Mouse (Mus musculus) forebrain, postnatal 0 days (tissue): ENCODE data around the gene Pnpla5. TPM values are rescaled to one million over a fixed set of nuclear protein-coding genes. Genes with fewer than 3 reads are reported as not detected.
A peak's percentile ranks its signal among the peaks of the same experiment; 100 is the strongest.

Source experiments
- ATAC-seq: fragments of 200-750 bp; cut with Nextera tagmentation; 2 replicates; pipeline ENCODE4 v1.8.0; 2017; ENCODE audit warnings: mild to moderate bottlenecking, moderate library complexity
- DNase-seq: peaks from one replicate; pipeline ENCODE4 v3.0.0-alpha.2; 2015
- H3K27ac ChIP-seq: fragments of 300-500 bp; sonication (generic); 2 replicates; pipeline ENCODE4 v1.5.1; 2014; ENCODE audit warnings: low read depth, mild to moderate bottlenecking, antibody characterized with exemption, low read length, moderate library complexity, mixed read lengths
- H3K27me3 ChIP-seq: fragments of 300-500 bp; sonication (generic); 2 replicates; pipeline ENCODE4 v1.6.1; 2014; ENCODE audit warnings: mild to moderate bottlenecking, low read length, mixed read lengths; ENCODE audit not compliant: insufficient read depth
- H3K36me3 ChIP-seq: fragments of 300-500 bp; sonication (generic); 2 replicates; pipeline ENCODE4 v1.6.1; 2014; ENCODE audit warnings: mild to moderate bottlenecking, moderate library complexity; ENCODE audit not compliant: insufficient read depth
- H3K4me1 ChIP-seq: fragments of 300-500 bp; sonication (generic); 2 replicates; pipeline ENCODE4 v1.6.1; 2014; ENCODE audit warnings: antibody characterized with exemption; ENCODE audit not compliant: insufficient read depth
- H3K4me2 ChIP-seq: fragments of 300-500 bp; sonication (generic); 2 replicates; pipeline ENCODE4 v1.6.1; 2014; ENCODE audit warnings: low read depth, mild to moderate bottlenecking, moderate library complexity
- H3K4me3 ChIP-seq: fragments of 300-500 bp; sonication (generic); 2 replicates; pipeline ENCODE4 v1.5.1; 2014; ENCODE audit warnings: low read depth, low read length, mixed read lengths
- H3K9ac ChIP-seq: fragments of 300-500 bp; sonication (generic); 2 replicates; pipeline ENCODE4 v1.6.1; 2014; ENCODE audit warnings: mild to moderate bottlenecking
- H3K9me3 ChIP-seq: fragments of 300-500 bp; sonication (generic); 2 replicates; pipeline ENCODE4 v1.6.1; 2016; ENCODE audit warnings: low read length
- CTCF ChIP-seq: sonication (generic); IDR thresholded peaks from 2 replicates; pipeline ENCODE4 v1.5.1; 2016; ENCODE audit warnings: antibody characterized with exemption, control low read depth, low read depth
- WGBS: fragments of 180-500 bp; shearing (Covaris S2); extraction: QIAGEN DNeasy Blood & Tissue Kit; methylation state at CpG from one replicate; pipeline ENCODE4 v1.1.7; 2014; 5-methylcytosine and 5-hydroxymethylcytosine counted together
- polyA plus RNA-seq: library from polyadenylated mRNA; unstranded; fragments of >200 nt; fragmentation: Nextera tagmentation; extraction: Ambion mirVana; gene quantifications from 2 replicates; pipeline ENCODE4 v1.2.1, GENCODE M21; 2015
- total RNA-seq: library from RNA; depleted of rRNA; stranded (reverse); fragments of >200 nt; gene quantifications from 2 replicates; pipeline ENCODE4 v1.2.3, GENCODE M21; 2014

The Pnpla5 gene
- total and polyA plus RNA-seq, 2 experiments from 2014 or later = not detected

DNA sequence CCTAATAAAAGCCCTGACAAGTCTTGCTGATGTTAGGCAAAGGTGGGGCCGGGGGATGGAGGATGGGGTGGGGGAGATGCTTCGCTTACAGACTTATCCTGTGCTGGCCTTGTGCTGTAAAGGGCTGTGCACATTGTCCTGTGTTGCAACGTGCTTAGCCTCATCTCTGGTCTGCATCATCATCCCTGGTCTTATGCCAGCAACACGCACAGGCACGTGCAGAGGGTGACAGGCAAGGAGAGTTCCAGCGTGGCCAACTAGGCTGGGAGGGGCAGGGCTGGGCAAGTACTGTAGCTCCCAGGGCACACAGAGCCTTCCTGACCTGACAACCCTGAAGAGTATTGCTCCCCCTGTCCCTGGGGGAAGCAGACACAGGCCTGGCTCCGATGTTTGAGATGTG is 1.9 kb downstream of the Pnpla5 start:
- Histone ChIP-seq H3K4me3 (no peak overlapping the region), H3K36me3 (no peaks in the 10 kb centered on the region), H3K9ac (no peak overlapping the region), H3K27ac (no peak overlapping the region), H3K4me1 (no peaks in the 10 kb centered on the region), H3K4me2 (no peak overlapping the region), H3K27me3 (no peaks in the 10 kb centered on the region), H3K9me3 (no peaks in the 10 kb centered on the region)
- no peak for TF ChIP-seq CTCF
- ATAC-seq = no peak
- 73% methylated on average over 7 of the region's 7 CpGs for WGBS
- DNase-seq = no peak

DNA sequence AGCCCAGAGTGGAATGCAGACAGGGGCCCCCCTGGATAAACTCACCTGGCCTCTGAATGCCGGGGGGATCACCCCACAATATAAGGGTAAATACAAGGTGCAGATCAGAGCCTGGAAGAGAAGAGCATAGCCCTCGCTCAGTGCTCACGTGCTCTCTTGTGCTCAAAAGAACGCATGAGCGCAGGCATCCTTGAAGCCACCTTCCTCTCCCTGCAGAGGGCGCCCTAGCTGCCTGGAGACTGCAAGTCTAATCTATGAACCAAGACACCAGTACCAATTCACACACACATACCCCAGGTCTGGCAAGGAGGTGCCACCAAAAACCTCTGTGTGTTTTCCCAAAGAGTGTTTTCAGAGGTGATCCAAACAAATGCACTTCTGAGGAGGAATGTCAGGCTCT is 2.4 kb downstream of the Pnpla5 start:
- ATAC-seq (peak; percentile 23; the same call in 1 of the 2 replicates), DNase-seq (no peak)
- no peak overlapping the region for H3K4me3 ChIP-seq
- no peaks in the 10 kb centered on the region for H3K27me3 ChIP-seq
- peak; percentile 56 for TF ChIP-seq CTCF
- no peaks in the 10 kb centered on the region for H3K4me1 ChIP-seq
- H3K9me3 ChIP-seq = no peaks in the 10 kb centered on the region
- no peaks in the 10 kb centered on the region for H3K36me3 ChIP-seq
- no peak overlapping the region for H3K4me2 ChIP-seq
- no peak overlapping the region for H3K9ac ChIP-seq
- no peak overlapping the region for H3K27ac ChIP-seq
- WGBS = 25% methylated on average over 6 of the region's 6 CpGs

DNA sequence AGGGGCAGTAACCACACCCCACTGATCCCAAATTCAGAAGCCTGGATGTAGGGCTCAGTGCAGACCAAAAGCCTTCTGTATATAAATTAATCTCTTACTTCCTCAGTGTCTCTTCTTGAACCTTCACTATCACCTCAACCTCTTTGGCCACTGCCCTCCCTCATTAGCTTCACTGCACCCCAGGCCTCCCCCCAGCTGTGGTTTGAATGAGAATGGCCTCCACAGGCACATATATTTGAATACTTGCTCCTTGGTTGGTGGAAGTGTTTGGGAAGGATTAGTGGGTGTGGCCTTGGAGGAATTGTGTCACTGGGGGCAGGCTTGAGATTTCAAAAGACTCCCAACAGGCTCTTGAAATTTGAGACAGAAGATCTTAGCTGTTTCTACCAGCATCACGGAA is 6.5 kb downstream of the Pnpla5 start:
- Histone ChIP-seq H3K4me1 (no peaks in the 10 kb centered on the region), H3K9ac (no peak overlapping the region), H3K27ac (no peak overlapping the region), H3K36me3 (no peaks in the 10 kb centered on the region), H3K27me3 (no peaks in the 10 kb centered on the region), H3K4me2 (no peak overlapping the region), H3K4me3 (no peak overlapping the region), H3K9me3 (no peaks in the 10 kb centered on the region)
- ATAC-seq (no peak), DNase-seq (no peak)
- WGBS = 78% methylated on average over 1 of the region's 1 CpGs
- TF ChIP-seq CTCF = no peak

DNA sequence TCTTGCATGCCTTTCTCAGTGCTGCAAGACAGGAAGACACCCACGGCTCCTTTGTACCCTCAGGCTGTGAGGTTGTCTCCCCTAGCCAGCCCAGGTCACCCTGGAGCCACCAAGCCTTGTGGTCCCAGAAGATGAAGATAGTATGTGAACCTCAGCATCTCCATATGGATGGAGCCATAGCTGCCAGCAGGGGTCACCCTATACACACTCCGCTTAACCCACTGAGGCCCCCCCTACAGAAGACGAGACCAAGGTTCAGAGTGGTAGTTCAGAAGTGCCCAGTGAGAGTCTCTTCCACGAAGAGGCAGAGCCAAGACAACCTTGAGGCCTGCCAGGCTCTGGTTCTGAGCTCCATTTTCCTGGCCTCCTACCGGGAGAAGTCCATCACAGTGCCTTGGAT is 7.2 kb downstream of the Pnpla5 start:
- no peak overlapping the region for H3K9ac ChIP-seq
- TF ChIP-seq CTCF = peak; percentile 58
- ATAC-seq (no peak), DNase-seq (no peak)
- no peak overlapping the region for H3K27ac ChIP-seq
- no peaks in the 10 kb centered on the region for H3K27me3 ChIP-seq
- no peaks in the 10 kb centered on the region for H3K36me3 ChIP-seq
- H3K4me1 ChIP-seq = no peaks in the 10 kb centered on the region
- no peaks in the 10 kb centered on the region for H3K9me3 ChIP-seq
- no peak overlapping the region for H3K4me3 ChIP-seq
- no peak overlapping the region for H3K4me2 ChIP-seq
- WGBS = 65% methylated on average over 5 of the region's 5 CpGs

DNA sequence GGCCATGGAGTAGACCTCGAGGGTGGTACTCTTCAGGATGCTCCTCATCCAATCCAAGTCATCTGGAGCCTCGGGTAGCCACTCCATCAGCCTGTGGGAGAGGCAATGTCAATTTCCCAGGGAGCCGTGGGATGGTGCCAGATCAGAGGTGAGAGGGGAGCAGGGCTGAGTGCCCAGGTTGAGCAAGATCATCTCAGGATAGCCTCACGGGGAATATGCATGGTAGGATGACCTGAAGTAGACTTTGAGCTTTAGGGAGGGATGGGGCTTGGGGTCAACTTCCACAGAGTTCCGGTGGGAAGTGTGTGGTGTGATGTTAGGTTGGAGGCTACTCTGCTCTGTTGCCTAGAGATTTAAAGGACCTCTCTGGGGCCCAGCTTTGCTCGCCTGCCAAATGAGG is 9.1 kb downstream of the Pnpla5 start:
- H3K36me3 ChIP-seq = no peaks in the 10 kb centered on the region
- no peak for TF ChIP-seq CTCF
- no peaks in the 10 kb centered on the region for H3K4me1 ChIP-seq
- no peak overlapping the region for H3K9ac ChIP-seq
- H3K9me3 ChIP-seq = no peaks in the 10 kb centered on the region
- no peak for DNase-seq
- H3K4me2 ChIP-seq = no peak overlapping the region
- H3K4me3 ChIP-seq = no peak overlapping the region
- no peaks in the 10 kb centered on the region for H3K27me3 ChIP-seq
- WGBS = 84% methylated on average over 6 of the region's 6 CpGs
- no peak overlapping the region for H3K27ac ChIP-seq
- ATAC-seq = no peak

DNA sequence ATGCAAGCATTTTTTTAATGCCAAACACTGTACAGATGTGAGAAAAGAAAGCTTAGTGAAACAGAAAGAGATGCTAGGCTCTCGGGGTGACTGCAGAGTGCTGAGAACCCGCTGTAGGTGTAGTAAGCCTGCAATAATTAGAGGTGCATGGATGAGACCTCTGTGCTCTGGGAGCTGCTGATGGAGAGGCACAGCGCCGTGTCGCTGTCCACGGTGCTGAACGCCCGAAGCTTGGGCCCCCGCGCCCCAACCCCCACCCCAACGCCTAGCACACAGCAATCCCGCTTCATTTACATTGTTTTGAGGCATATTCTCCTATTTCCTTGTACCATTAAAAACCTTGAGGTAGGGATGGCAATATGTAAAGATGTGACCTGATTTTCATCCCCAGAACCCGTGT is 14.1 kb downstream of the Pnpla5 start:
- Histone ChIP-seq H3K4me2 (no peak overlapping the region), H3K27ac (no peak overlapping the region), H3K27me3 (no peaks in the 10 kb centered on the region), H3K4me1 (peaks cover 12% of the 10 kb centered on the region), H3K4me3 (no peak overlapping the region), H3K9me3 (no peaks in the 10 kb centered on the region), H3K9ac (no peak overlapping the region), H3K36me3 (no peaks in the 10 kb centered on the region)
- 9% methylated on average over 13 of the region's 13 CpGs for WGBS
- DNase-seq (no peak), ATAC-seq (no peak)
- no peak for TF ChIP-seq CTCF

DNA sequence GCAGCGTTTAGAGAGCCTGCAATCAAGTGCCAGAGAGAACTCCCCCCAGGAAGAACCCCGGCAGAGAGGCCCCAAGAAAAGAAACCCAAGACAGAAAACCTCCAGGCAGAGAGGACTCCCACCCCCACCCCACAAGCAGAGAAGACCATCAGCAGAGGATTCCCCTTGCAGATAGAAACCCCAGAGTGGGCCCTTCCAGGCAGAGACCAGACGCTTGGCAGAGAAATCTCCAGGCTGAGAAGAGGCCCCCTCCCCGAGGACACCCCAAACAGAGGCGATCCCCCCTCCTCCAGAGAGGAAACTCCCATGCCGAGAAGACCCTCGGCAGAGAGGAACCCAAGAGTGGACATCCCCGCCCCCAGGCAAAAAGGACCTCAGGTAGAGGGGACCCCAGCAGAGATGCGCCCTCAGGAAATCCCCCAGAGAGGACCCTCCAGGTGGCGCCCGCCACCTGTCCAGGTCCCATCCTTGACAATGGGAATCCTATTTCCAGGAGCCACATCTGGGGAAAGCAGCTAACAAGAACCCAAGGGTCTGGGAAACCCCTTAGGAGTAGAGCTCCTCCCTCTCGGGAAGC is 17.0 kb downstream of the Pnpla5 start:
- Histone ChIP-seq H3K27ac (peak overlapping the region; percentile 75), H3K4me1 (peaks cover 12% of the 10 kb centered on the region), H3K9me3 (no peaks in the 10 kb centered on the region), H3K27me3 (no peaks in the 10 kb centered on the region), H3K9ac (peak overlapping the region; percentile 76), H3K4me3 (peak overlapping the region; percentile 52), H3K4me2 (peak overlapping the region; percentile 65), H3K36me3 (no peaks in the 10 kb centered on the region; the same call in 1 of the 2 replicates)
- peak; percentile 49 for ATAC-seq
- 11% methylated on average over 12 of the region's 12 CpGs for WGBS
- TF ChIP-seq CTCF = no peak
- DNase-seq = no peak
